Mouse (Mus musculus) lung, embryonic 14.5 days (tissue): ENCODE measurements at regions not wholly inside any gene's neighbourhood (a gene's known extent, or its start where the extent isn't known, plus 50 kb on each side); places are given as distances from the start of the nearest gene placed in this dataset.

Source experiments
- ATAC-seq: fragments of 200-750 bp; cut with Nextera tagmentation; 2 replicates; pipeline ENCODE4 v1.8.0; 2017; ENCODE audit warnings: mild to moderate bottlenecking, moderate TSS enrichment, moderate library complexity; ENCODE audit not compliant: insufficient read depth
- DNase-seq: peaks from one replicate; pipeline ENCODE4 v3.0.0-alpha.2; 2015
- H3K27ac ChIP-seq: fragments of 300-500 bp; sonication (generic); 2 replicates; pipeline ENCODE4 v1.5.1; 2014; ENCODE audit warnings: low read depth, mild to moderate bottlenecking, moderate library complexity
- H3K27me3 ChIP-seq: fragments of 300-500 bp; sonication (generic); 2 replicates; pipeline ENCODE4 v1.6.1; 2014; ENCODE audit warnings: low read length, control low read depth; ENCODE audit not compliant: insufficient read depth
- H3K36me3 ChIP-seq: fragments of 300-500 bp; sonication (generic); 2 replicates; pipeline ENCODE4 v1.6.1; 2014; ENCODE audit warnings: control low read depth; ENCODE audit not compliant: insufficient read depth
- H3K4me1 ChIP-seq: fragments of 300-500 bp; sonication (generic); 2 replicates; pipeline ENCODE4 v1.6.1; 2014; ENCODE audit warnings: antibody characterized with exemption, control low read depth; ENCODE audit not compliant: insufficient read depth
- H3K4me2 ChIP-seq: fragments of 300-500 bp; sonication (generic); 2 replicates; pipeline ENCODE4 v1.6.1; 2014; ENCODE audit warnings: mild to moderate bottlenecking
- H3K4me3 ChIP-seq: fragments of 300-500 bp; sonication (generic); 2 replicates; pipeline ENCODE4 v1.5.1; 2014; ENCODE audit warnings: low read depth, low read length
- H3K9ac ChIP-seq: fragments of 300-500 bp; sonication (generic); 2 replicates; pipeline ENCODE4 v1.6.1; 2014
- H3K9me3 ChIP-seq: fragments of 300-500 bp; sonication (generic); 2 replicates; pipeline ENCODE4 v1.6.1; 2016; ENCODE audit warnings: low read depth, low read length, control low read depth
- CTCF ChIP-seq: IDR thresholded peaks from 2 replicates; pipeline ENCODE4 v1.5.1; 2016; ENCODE audit warnings: antibody characterized with exemption, low read depth
- WGBS: fragments of 180-500 bp; shearing (Covaris S2); extraction: QIAGEN DNeasy Blood & Tissue Kit; methylation state at CpG from one replicate; pipeline ENCODE4 v1.1.7; 2014; 5-methylcytosine and 5-hydroxymethylcytosine counted together

GRCm38 (mm10) chr15:11517892-11518291 is 118.4 kb upstream of the Tars start:
- no peaks in the 10 kb centered on the region for H3K27me3 ChIP-seq
- DNase-seq, result no peak
- 0 out of 2 replicates have a peak, but pooled peaks cover 3% of the 10 kb centered on the region for H3K4me1 ChIP-seq
- H3K27ac ChIP-seq, result no peak overlapping the region
- H3K36me3 ChIP-seq, result no peaks in the 10 kb centered on the region
- no peak overlapping the region for H3K4me2 ChIP-seq
- H3K4me3 ChIP-seq, result no peak overlapping the region
- no peak overlapping the region for H3K9ac ChIP-seq
- 71% methylated on average over 3 of the region's 3 CpGs for WGBS
- no peaks in the 10 kb centered on the region for H3K9me3 ChIP-seq
- ATAC-seq, result no peak
- no peak for TF ChIP-seq CTCF

- WGBS, result 24% methylated on average over 4 of the region's 4 CpGs
- H3K36me3 ChIP-seq, result no peaks in the 10 kb centered on the region
- H3K27ac ChIP-seq, result no peak overlapping the region
- ATAC-seq (peak; percentile 89), DNase-seq (peak; percentile 68)
- H3K9ac ChIP-seq, result no peak overlapping the region
- H3K4me1 ChIP-seq, result no peaks in the 10 kb centered on the region; the same call in 1 of the 2 replicates
- H3K27me3 ChIP-seq, result no peaks in the 10 kb centered on the region
- H3K4me2 ChIP-seq, result no peak overlapping the region
- TF ChIP-seq CTCF, result no peak
- H3K4me3 ChIP-seq, result no peak overlapping the region
- H3K9me3 ChIP-seq, result no peaks in the 10 kb centered on the region
Observed at GRCm38 (mm10) chr15:11505076-11505639, 105.7 kb upstream of the Tars start.

DNA sequence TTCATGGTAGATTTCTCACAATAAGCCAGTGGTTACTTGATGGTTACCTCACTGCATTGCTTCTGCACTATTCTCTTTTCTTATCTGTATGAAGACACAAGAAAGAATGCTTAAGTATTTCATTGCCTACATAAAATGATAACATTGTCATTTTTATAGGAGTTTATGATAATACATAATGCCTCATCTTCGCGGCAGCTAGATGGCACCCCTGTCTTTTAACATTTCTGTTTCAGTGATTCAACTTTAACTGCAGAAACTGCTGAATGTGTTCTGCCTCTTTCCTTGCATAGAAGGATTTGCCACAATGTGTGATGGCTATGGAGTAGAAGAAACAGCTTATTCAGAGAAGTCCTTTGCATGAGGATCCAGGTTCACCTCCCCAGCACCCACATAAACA is 97.0 kb upstream of the Tars start:
- Histone ChIP-seq H3K36me3 (no peaks in the 10 kb centered on the region), H3K27me3 (no peaks in the 10 kb centered on the region), H3K4me1 (no peaks in the 10 kb centered on the region), H3K27ac (no peak overlapping the region), H3K4me2 (no peak overlapping the region), H3K9ac (no peak overlapping the region), H3K4me3 (no peak overlapping the region), H3K9me3 (no peaks in the 10 kb centered on the region)
- ATAC-seq (no peak), DNase-seq (peak; percentile 50)
- no peak; the same call in 1 of the 2 replicates for TF ChIP-seq CTCF
- WGBS, result 80% methylated on average over 2 of the region's 2 CpGs

DNA sequence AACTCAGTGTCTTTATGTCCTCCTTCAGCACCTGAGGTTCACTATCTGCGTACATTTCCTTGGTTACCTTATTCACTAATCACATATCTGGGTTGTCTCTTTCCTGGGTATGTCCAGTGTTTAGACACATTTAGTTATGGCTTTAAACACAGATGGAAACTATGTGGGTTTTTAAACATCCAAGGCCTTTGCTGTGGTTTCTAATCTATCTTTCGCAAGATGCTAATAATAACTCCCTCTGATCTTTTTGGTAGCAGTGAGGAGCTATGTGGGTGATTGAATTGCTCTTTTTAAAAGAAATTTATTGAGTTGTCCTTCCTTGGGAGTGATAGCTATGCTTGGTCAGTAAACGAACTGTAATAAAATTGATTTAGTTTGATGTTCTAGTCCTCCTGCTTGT is 89.7 kb upstream of the Tars start:
- H3K4me3 ChIP-seq, result no peak overlapping the region
- H3K27ac ChIP-seq, result no peak overlapping the region
- no peak overlapping the region for H3K9ac ChIP-seq
- peak; percentile 15 for DNase-seq
- no peaks in the 10 kb centered on the region for H3K9me3 ChIP-seq
- no peaks in the 10 kb centered on the region for H3K4me1 ChIP-seq
- TF ChIP-seq CTCF, result no peak
- H3K27me3 ChIP-seq, result no peaks in the 10 kb centered on the region
- 55% methylated on average over 3 of the region's 3 CpGs for WGBS
- H3K4me2 ChIP-seq, result no peak overlapping the region
- H3K36me3 ChIP-seq, result no peaks in the 10 kb centered on the region
- ATAC-seq, result no peak

DNA sequence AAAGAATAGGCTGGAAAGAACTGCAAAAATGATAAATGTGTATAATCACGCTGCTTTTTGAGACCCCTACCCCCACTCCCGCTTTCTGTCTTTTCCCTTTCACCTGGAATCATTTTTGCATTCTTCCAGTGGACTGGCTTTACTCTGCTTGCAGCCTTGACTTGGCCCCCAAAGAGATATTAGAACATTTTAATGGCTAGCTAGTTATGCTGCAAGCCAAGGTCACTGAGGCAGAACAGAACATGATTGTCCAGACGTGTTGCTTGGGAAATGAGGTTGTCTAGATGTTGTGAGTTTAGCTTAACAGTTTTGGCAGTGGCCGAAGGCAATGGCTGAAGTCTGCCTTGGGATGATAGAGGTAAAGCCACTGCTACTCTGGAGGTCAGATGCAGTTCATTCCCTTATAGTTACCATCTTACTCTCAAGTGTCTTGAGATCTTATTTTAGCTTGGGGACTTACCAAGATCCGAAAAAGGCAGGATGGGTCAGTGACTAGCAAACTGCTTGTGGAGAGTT is 87.9 kb upstream of the Tars start:
- H3K27ac ChIP-seq, result no peak overlapping the region
- ATAC-seq (no peak), DNase-seq (no peak)
- no peak overlapping the region for H3K9ac ChIP-seq
- TF ChIP-seq CTCF, result no peak
- 65% methylated on average over 5 of the region's 5 CpGs for WGBS
- no peak overlapping the region for H3K4me3 ChIP-seq
- H3K4me1 ChIP-seq, result no peaks in the 10 kb centered on the region
- no peaks in the 10 kb centered on the region for H3K27me3 ChIP-seq
- H3K36me3 ChIP-seq, result no peaks in the 10 kb centered on the region
- H3K9me3 ChIP-seq, result no peaks in the 10 kb centered on the region
- H3K4me2 ChIP-seq, result no peak overlapping the region

GRCm38 (mm10) chr15:11483916-11484315 is 84.5 kb upstream of the Tars start:
- no peak for TF ChIP-seq CTCF
- H3K9ac ChIP-seq, result no peak overlapping the region
- H3K4me2 ChIP-seq, result no peak overlapping the region
- WGBS, result 44% methylated on average over 5 of the region's 5 CpGs
- DNase-seq (no peak), ATAC-seq (no peak)
- no peaks in the 10 kb centered on the region for H3K9me3 ChIP-seq
- no peaks in the 10 kb centered on the region for H3K4me1 ChIP-seq
- H3K4me3 ChIP-seq, result no peak overlapping the region
- no peaks in the 10 kb centered on the region for H3K27me3 ChIP-seq
- H3K27ac ChIP-seq, result no peak overlapping the region
- no peaks in the 10 kb centered on the region for H3K36me3 ChIP-seq

DNA sequence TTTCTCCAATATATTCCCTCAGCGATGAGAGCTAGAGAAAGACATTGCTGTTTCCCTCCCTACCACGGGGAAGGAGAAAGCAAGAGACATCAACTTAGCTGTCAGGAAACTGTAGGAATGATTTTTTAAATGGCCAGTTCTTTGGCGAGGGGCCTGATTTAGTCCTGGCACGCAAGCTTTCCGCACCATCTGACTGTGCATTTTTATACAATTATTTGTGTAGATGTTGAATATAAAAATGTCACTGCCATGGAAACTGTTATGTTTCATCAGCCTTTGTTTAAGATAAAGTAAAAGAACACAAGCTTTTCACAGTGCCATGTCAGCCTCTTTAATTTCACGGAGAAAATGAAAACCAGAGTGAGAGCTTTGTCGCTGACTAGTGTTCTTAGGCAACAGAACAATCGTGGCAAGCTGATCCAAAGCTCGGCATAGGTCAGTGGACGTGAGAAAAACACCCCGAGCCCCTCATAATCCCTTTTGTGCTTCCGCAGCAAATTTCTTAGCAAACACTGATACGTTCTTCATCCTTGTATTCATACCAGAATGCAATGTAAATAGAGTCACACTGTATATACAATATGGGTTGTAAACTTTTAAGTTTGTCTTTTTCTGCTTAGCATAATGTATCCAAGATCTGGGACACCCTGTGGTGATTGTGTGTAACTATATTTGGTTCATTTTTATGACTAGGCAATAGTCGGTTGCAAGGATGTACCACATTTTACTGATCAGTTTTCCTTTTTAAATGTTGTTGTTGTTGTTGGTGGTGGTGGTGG is 79.9 kb upstream of the Tars start:
- no peak overlapping the region for H3K27ac ChIP-seq
- H3K9ac ChIP-seq, result no peak overlapping the region
- no peak for TF ChIP-seq CTCF
- no peak for ATAC-seq
- H3K4me2 ChIP-seq, result no peak overlapping the region
- WGBS, result 63% methylated on average over 14 of the region's 14 CpGs
- no peaks in the 10 kb centered on the region for H3K4me1 ChIP-seq
- H3K9me3 ChIP-seq, result no peaks in the 10 kb centered on the region
- peak; percentile 52 for DNase-seq
- H3K36me3 ChIP-seq, result no peaks in the 10 kb centered on the region
- H3K27me3 ChIP-seq, result no peaks in the 10 kb centered on the region
- no peak overlapping the region for H3K4me3 ChIP-seq
